Mouse (Mus musculus) forebrain, embryonic 14.5 days (tissue): Measurements from ENCODE around the gene Ncam2. TPM values are rescaled to one million over a fixed set of nuclear protein-coding genes. Genes with fewer than 3 reads are reported as not detected.

Experiments
- ATAC-seq: fragments of 200-750 bp; cut with Nextera tagmentation; 2 replicates; pipeline ENCODE4 v1.8.0; 2017; ENCODE audit warnings: mild to moderate bottlenecking, moderate library complexity
- DNase-seq: peaks from one replicate; pipeline ENCODE4 v3.0.0-alpha.2; 2015; ENCODE audit warnings: low spot score
- H3K27ac ChIP-seq: fragments of 300-500 bp; sonication (generic); 2 replicates; pipeline ENCODE4 v1.5.1; 2014; ENCODE audit warnings: low read depth, mild to moderate bottlenecking, control low read depth, low read length, moderate library complexity
- H3K27me3 ChIP-seq: fragments of 300-500 bp; sonication (generic); replicated peaks from 2 replicates; pipeline ENCODE4 v1.6.1; 2014; ENCODE audit warnings: low read length, control low read depth, mixed read lengths; ENCODE audit not compliant: control insufficient read depth, insufficient read depth
- H3K36me3 ChIP-seq: fragments of 300-500 bp; sonication (generic); 2 replicates; pipeline ENCODE4 v1.6.1; 2014; ENCODE audit warnings: low read length, control low read depth; ENCODE audit not compliant: control insufficient read depth, insufficient read depth
- H3K4me1 ChIP-seq: fragments of 300-500 bp; sonication (generic); 2 replicates; pipeline ENCODE4 v1.6.1; 2014; ENCODE audit warnings: antibody characterized with exemption, low read length, control low read depth; ENCODE audit not compliant: control insufficient read depth, insufficient read depth
- H3K4me2 ChIP-seq: fragments of 300-500 bp; sonication (generic); 2 replicates; pipeline ENCODE4 v1.6.1; 2014; ENCODE audit warnings: mild to moderate bottlenecking, control low read depth, low read length
- H3K4me3 ChIP-seq: fragments of 300-500 bp; sonication (generic); 2 replicates; pipeline ENCODE4 v1.5.1; 2014; ENCODE audit warnings: low read depth, low read length, control low read depth
- H3K9ac ChIP-seq: fragments of 300-500 bp; sonication (generic); 2 replicates; pipeline ENCODE4 v1.6.1; 2014; ENCODE audit warnings: mild to moderate bottlenecking, low read length, control low read depth, moderate library complexity
- H3K9me3 ChIP-seq: fragments of 300-500 bp; sonication (generic); replicated peaks from 2 replicates; pipeline ENCODE4 v1.6.1; 2016; ENCODE audit warnings: low read length, control low read depth, mixed read lengths; ENCODE audit not compliant: control insufficient read depth
- WGBS: fragments of 180-500 bp; shearing (Covaris S2); extraction: QIAGEN DNeasy Blood & Tissue Kit; methylation state at CpG from one replicate; pipeline ENCODE4 v1.1.7; 2014; 5-methylcytosine and 5-hydroxymethylcytosine counted together
- polyA plus RNA-seq: library from polyadenylated mRNA; unstranded; fragments of >200 nt; fragmentation: Nextera tagmentation; extraction: Ambion mirVana; gene quantifications from 2 replicates; pipeline ENCODE4 v1.2.1, GENCODE M21; 2014

The Ncam2 gene
- polyA plus RNA-seq, 1 experiment from 2014 or later = 5.0 TPM

DNA sequence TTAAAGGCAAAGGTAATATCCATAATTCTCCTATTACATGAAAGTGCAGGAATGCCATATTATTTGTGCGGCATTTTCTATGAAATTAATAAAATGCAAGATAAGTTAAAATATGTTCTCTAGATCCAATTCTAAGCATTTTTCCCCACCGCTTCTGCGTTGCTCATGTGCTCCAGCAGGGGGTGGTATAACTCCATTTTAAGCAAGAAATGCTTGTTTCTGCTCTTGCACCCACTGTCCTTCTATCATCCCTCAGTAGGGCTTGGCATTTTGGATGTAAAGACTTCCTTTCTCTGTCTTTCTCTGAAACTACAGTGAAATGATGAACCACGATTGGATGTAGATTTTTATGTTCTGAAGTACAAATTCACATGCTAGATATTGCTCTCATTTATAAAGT, 1.5 kb downstream of the Ncam2 start:
- Histone ChIP-seq H3K4me3 (peak overlapping the region; percentile 60), H3K36me3 (no peaks in the 10 kb centered on the region), H3K27ac (peak overlapping the region; percentile 72; the same call in 1 of the 2 replicates), H3K9ac (peak overlapping the region; percentile 69), H3K9me3 (no peaks in the 10 kb centered on the region), H3K27me3 (no peaks in the 10 kb centered on the region), H3K4me2 (peak overlapping the region; percentile 69), H3K4me1 (peaks cover 18% of the 10 kb centered on the region)
- WGBS = 3% methylated on average over 4 of the region's 4 CpGs
- ATAC-seq = peak; percentile 47
- DNase-seq = peak; percentile 91

DNA sequence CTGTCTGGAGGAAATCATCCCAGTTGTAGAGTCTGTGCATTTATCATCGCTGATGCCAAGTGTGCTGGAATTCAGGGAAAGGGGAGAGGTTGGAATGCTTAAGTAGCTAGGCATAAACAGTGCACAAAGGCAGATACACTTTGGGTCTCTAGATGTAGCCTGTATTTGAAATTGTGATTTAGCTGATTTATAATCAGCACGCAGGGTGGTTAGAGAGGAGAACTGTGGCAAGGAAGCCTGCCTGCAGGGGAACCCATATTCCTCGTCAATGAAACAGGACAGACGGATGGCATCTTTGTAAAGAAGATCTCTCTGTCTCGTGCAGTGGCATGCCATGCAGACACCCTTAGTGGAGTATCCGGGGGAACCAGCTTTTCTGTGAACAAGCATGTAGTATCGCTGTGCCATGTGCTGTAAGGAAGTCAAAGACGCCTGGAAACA, 2.2 kb downstream of the Ncam2 start:
- 0 out of 2 replicates have a peak, but pooled peaks have one; percentile 6 for ATAC-seq
- Histone ChIP-seq H3K36me3 (no peaks in the 10 kb centered on the region), H3K4me3 (peak overlapping the region; percentile 60), H3K9ac (peak overlapping the region; percentile 54), H3K27ac (peak overlapping the region; percentile 72), H3K4me1 (peaks cover 18% of the 10 kb centered on the region), H3K4me2 (peak overlapping the region; percentile 47), H3K27me3 (no peaks in the 10 kb centered on the region), H3K9me3 (no peaks in the 10 kb centered on the region)
- 51% methylated on average over 8 of the region's 8 CpGs for WGBS
- DNase-seq = peak; percentile 51

DNA sequence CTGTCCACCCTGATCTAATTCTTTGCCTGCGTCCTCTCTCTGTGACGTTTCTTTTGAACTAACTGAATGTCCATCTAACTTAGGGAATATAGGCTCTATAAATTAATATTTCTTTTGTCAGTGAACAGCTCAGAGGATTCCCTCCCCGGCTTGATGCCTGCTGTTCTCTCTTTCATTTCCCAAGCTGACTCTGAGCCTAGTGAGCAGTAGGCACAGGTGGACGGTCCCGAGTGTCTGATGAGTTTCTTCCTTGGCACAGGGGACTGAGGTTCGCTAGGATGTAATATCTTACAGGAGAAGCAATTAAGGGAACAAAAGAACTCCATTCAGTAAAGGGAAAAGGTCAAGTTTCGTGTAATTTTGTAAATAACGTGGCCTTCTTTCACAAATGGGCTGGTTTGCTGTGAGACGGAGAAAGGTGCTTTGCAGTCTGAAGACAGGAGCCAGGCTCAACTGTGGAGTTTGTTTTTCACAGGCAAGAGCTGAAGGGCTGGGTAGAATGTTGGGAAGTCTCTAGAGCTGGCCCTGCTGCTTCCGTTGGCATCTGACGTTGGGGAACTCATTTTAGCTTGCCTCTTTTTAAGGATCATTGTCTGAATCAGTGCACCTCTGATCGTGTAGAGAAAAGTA, 4.0 kb downstream of the Ncam2 start:
- Histone ChIP-seq H3K4me1 (peaks cover 18% of the 10 kb centered on the region), H3K27me3 (no peaks in the 10 kb centered on the region), H3K9me3 (no peaks in the 10 kb centered on the region), H3K36me3 (no peaks in the 10 kb centered on the region), H3K4me3 (peak overlapping the region; percentile 9; the same call in 1 of the 2 replicates), H3K4me2 (peak overlapping the region; percentile 40), H3K9ac (peak overlapping the region; percentile 14; the same call in 1 of the 2 replicates), H3K27ac (peak overlapping the region; percentile 1; the same call in 1 of the 2 replicates)
- 51% methylated on average over 12 of the region's 12 CpGs for WGBS
- DNase-seq (peak; percentile 24), ATAC-seq (no peak)

DNA sequence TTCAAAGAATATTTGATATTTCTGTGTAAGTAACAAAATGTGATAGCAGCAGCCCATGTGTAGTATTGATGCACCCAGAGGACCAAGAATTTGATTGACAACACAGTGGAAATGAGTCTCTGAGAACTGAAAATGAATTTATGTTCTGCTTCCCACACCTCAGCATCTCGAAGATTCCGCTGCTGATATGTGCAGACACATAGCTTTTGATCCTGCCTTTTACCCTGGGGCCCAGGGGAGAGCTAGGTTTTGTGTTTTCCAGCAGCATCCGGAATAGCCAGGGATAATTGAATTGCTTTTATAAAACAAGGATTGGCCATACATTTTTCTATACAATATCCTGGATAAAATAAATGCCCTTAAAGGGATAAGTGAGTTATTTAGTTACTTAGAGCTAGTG, 20.7 kb downstream of the Ncam2 start:
- DNase-seq = no peak
- no peak for ATAC-seq
- 49% methylated on average over 3 of the region's 3 CpGs for WGBS
- no peak overlapping the region for H3K9ac ChIP-seq
- no peak overlapping the region for H3K27ac ChIP-seq
- no peaks in the 10 kb centered on the region for H3K36me3 ChIP-seq
- H3K9me3 ChIP-seq = no peaks in the 10 kb centered on the region
- H3K4me3 ChIP-seq = no peak overlapping the region
- H3K4me2 ChIP-seq = no peak overlapping the region
- H3K4me1 ChIP-seq = peaks cover 7% of the 10 kb centered on the region
- H3K27me3 ChIP-seq = no peaks in the 10 kb centered on the region

DNA sequence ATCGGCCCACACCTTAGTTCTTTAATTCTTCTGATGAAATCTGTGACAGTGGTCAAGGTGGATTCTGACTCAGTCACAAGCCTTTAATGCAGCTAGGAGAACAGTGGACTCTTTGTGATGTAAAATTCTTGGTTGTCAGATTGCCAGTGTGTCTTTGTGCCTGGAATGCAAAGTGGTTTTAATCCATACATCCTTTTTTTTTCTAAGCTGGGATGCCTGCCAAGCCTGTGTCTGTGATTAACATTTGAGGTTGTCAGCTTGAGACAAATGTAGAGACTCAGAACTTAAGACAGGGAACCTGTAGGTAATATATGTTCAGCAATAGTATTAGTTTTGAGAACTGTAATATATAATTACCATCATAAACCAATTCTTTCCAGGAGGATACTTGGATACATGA, 23.3 kb downstream of the Ncam2 start:
- Histone ChIP-seq H3K4me2 (no peak overlapping the region), H3K4me1 (peaks cover 7% of the 10 kb centered on the region), H3K9me3 (no peaks in the 10 kb centered on the region), H3K36me3 (no peaks in the 10 kb centered on the region), H3K27ac (no peak overlapping the region), H3K27me3 (no peaks in the 10 kb centered on the region), H3K4me3 (no peak overlapping the region), H3K9ac (no peak overlapping the region)
- 3% methylated on average over 1 of the region's 1 CpGs for WGBS
- ATAC-seq (peak; percentile 79), DNase-seq (peak; percentile 94)

DNA sequence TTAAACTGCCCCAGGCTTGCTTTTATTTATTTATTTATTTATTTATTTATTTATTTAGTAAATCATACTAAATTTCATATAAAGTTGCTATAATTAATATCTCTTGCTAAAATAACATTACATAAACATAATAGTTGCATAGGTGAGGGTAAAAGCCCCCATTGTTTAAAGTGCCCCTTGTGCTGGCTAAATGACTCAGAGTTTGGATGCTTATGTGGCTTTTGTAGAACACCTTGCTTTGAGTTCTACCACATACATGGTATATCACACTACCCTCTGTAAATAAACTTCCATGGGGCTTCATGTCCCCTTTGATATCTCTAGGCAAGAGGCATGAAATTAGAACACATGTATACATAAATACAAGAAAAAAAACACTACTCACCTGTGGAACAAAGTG, 23.8 kb downstream of the Ncam2 start:
- Histone ChIP-seq H3K36me3 (no peaks in the 10 kb centered on the region), H3K4me2 (no peak overlapping the region), H3K4me3 (no peak overlapping the region), H3K27me3 (no peaks in the 10 kb centered on the region), H3K9me3 (no peaks in the 10 kb centered on the region), H3K9ac (no peak overlapping the region), H3K4me1 (peaks cover 7% of the 10 kb centered on the region), H3K27ac (no peak overlapping the region)
- ATAC-seq (peak; percentile 45; the same call in 1 of the 2 replicates), DNase-seq (no peak)

DNA sequence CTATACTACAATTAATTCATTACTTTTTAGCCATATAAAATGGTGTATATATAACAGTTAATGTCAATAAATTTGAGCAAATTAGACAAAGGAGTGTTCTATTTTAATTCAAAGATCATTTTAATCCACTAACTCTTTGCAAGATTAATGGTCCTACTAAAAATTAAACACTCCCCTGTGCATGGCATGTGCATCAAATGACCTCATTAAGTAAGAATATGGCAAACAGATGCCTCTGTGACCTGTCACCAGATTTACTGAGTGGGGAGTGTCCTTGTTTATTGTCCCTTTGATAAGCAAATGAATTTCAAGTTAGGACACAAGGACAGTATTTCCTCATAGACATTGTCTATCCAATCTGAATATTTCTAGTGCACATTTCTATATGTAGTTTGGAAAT, 54.4 kb downstream of the Ncam2 start:
- Histone ChIP-seq H3K36me3 (no peaks in the 10 kb centered on the region), H3K9me3 (no peaks in the 10 kb centered on the region), H3K9ac (no peak overlapping the region), H3K4me1 (no peaks in the 10 kb centered on the region), H3K27me3 (no peaks in the 10 kb centered on the region), H3K27ac (no peak overlapping the region), H3K4me3 (no peak overlapping the region), H3K4me2 (no peak overlapping the region)
- DNase-seq = no peak
- ATAC-seq = no peak

DNA sequence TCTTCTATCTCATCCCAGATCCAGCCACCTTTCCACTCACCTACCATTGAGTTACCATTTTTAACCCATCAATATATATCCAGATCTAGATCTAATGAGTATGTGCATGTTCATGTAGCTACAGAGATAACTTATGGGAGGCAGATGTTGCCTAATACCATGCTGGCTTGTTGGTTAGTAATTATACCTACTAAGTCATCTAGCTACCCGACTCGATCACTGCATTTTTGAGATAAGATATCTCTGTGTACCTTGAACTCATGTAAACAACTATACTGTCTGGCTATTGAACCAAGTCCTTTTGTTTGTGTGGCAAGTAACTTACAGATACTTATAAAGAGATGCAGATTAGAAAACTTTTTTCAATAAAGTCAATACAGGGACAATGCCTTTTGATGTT, 59.9 kb downstream of the Ncam2 start:
- Histone ChIP-seq H3K4me1 (no peaks in the 10 kb centered on the region), H3K27me3 (no peaks in the 10 kb centered on the region), H3K36me3 (no peaks in the 10 kb centered on the region), H3K9ac (no peak overlapping the region), H3K4me3 (no peak overlapping the region), H3K9me3 (no peaks in the 10 kb centered on the region), H3K27ac (no peak overlapping the region), H3K4me2 (no peak overlapping the region)
- no peak for ATAC-seq
- 91% methylated on average over 2 of the region's 2 CpGs for WGBS
- DNase-seq = no peak

DNA sequence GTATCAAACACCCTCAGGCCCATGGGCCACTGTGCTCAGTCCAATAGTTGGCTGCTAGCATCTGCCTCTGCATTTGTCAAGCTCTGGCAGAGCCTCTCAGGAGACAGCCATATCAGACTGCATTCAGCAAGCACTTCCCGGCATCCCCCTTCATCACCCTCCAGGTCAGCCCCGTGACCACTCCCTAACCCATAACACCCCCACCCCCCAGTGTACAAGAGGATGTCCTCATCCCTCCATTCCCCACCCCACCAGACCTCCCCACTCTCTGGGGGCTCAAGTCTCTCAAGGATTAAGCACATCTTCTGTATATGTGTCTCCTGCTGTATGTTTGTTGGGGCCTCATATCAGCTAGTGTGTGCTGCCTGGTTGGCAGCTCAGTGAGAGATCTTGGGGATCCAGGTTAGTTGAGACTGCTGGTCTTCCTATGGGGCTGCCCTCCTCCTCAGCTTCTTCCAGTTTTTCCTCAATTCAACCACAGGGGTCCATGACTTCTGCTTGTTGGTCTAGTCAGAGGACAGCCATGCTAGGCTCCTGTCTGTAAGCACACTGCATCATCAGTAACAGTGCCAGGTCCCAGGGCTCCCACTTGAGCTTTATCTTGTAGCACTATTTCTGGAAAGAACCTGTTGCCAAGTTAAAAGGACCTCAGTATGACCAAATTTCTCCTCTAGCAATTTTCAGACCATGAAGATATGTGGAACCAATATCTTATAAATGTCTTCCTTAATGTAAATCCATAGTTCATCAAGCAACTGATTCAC, 73.3 kb downstream of the Ncam2 start:
- no peaks in the 10 kb centered on the region for H3K4me1 ChIP-seq
- 88% methylated on average over 2 of the region's 2 CpGs for WGBS
- H3K27me3 ChIP-seq = no peaks in the 10 kb centered on the region
- H3K9me3 ChIP-seq = no peaks in the 10 kb centered on the region
- no peak overlapping the region for H3K27ac ChIP-seq
- no peak overlapping the region for H3K4me3 ChIP-seq
- DNase-seq = no peak
- H3K9ac ChIP-seq = no peak overlapping the region
- H3K36me3 ChIP-seq = no peaks in the 10 kb centered on the region
- ATAC-seq = no peak
- no peak overlapping the region for H3K4me2 ChIP-seq
